Mouse (Mus musculus) embryonic facial prominence, embryonic 14.5 days (tissue): ENCODE measurements at regions not wholly inside any gene's neighbourhood (a gene's known extent, or its start where the extent isn't known, plus 50 kb on each side); places are given as distances from the start of the nearest gene placed in this dataset.

ENCODE experiments used
- ATAC-seq: fragments of 200-750 bp; cut with Nextera tagmentation; 2 replicates; pipeline ENCODE4 v1.8.0; 2017; ENCODE audit warnings: low read depth, moderate number of reproducible peaks, moderate TSS enrichment
- DNase-seq: peaks from one replicate; pipeline ENCODE4 v3.0.0-alpha.2; 2015; ENCODE audit warnings: low spot score
- H3K27ac ChIP-seq: fragments of 300-500 bp; sonication (generic); replicated peaks from 2 replicates; pipeline ENCODE4 v1.5.1; 2014; ENCODE audit warnings: low read depth, mild to moderate bottlenecking, low read length, moderate library complexity
- H3K27me3 ChIP-seq: fragments of 300-500 bp; sonication (generic); replicated peaks from 2 replicates; pipeline ENCODE4 v1.6.1; 2014; ENCODE audit warnings: low read length; ENCODE audit not compliant: control insufficient read depth, insufficient read depth
- H3K36me3 ChIP-seq: fragments of 300-500 bp; sonication (generic); 2 replicates; pipeline ENCODE4 v1.6.1; 2014; ENCODE audit warnings: low read length, mixed read lengths; ENCODE audit not compliant: control insufficient read depth, insufficient read depth
- H3K4me1 ChIP-seq: fragments of 300-500 bp; sonication (generic); 2 replicates; pipeline ENCODE4 v1.6.1; 2014; ENCODE audit warnings: antibody characterized with exemption, low read length; ENCODE audit not compliant: control insufficient read depth, insufficient read depth
- H3K4me2 ChIP-seq: fragments of 300-500 bp; sonication (generic); 2 replicates; pipeline ENCODE4 v1.6.1; 2014; ENCODE audit warnings: low read depth, mild to moderate bottlenecking, low read length, moderate library complexity, mixed read lengths
- H3K4me3 ChIP-seq: fragments of 300-500 bp; sonication (generic); 2 replicates; pipeline ENCODE4 v1.5.1; 2014; ENCODE audit warnings: low read depth, mild to moderate bottlenecking, low read length
- H3K9ac ChIP-seq: fragments of 300-500 bp; sonication (generic); 2 replicates; pipeline ENCODE4 v1.6.1; 2014; ENCODE audit warnings: low read depth, mild to moderate bottlenecking, low read length, moderate library complexity, mixed read lengths
- H3K9me3 ChIP-seq: fragments of 300-500 bp; sonication (generic); 2 replicates; pipeline ENCODE4 v1.6.1; 2016; ENCODE audit warnings: low read length; ENCODE audit not compliant: control insufficient read depth
- WGBS: fragments of 180-500 bp; shearing (Covaris S2); extraction: QIAGEN DNeasy Blood & Tissue Kit; methylation state at CpG from one replicate; pipeline ENCODE4 v1.1.7; 2014; 5-methylcytosine and 5-hydroxymethylcytosine counted together

GRCm38 (mm10) chr12:57809961-57810360, 246.0 kb downstream of the Ttc6 start:
- Histone ChIP-seq H3K4me2 (no peak overlapping the region), H3K9ac (no peak overlapping the region), H3K4me1 (no peaks in the 10 kb centered on the region), H3K27me3 (no peaks in the 10 kb centered on the region), H3K27ac (no peak overlapping the region), H3K9me3 (no peaks in the 10 kb centered on the region), H3K36me3 (no peaks in the 10 kb centered on the region), H3K4me3 (no peak overlapping the region)
- ATAC-seq, result no peak
- no peak for DNase-seq
- 94% methylated on average over 2 of the region's 2 CpGs for WGBS

GRCm38 (mm10) chr12:57823809-57824208, 259.9 kb downstream of the Ttc6 start:
- Histone ChIP-seq H3K36me3 (no peaks in the 10 kb centered on the region), H3K4me1 (no peaks in the 10 kb centered on the region), H3K4me3 (no peak overlapping the region), H3K9ac (no peak overlapping the region), H3K27ac (no peak overlapping the region), H3K9me3 (no peaks in the 10 kb centered on the region), H3K27me3 (no peaks in the 10 kb centered on the region), H3K4me2 (no peak overlapping the region)
- 61% methylated on average over 6 of the region's 6 CpGs for WGBS
- DNase-seq (no peak), ATAC-seq (no peak)

GRCm38 (mm10) chr12:57825754-57826153, 261.8 kb downstream of the Ttc6 start:
- ATAC-seq, result no peak
- Histone ChIP-seq H3K27ac (no peak overlapping the region), H3K9ac (no peak overlapping the region), H3K36me3 (no peaks in the 10 kb centered on the region), H3K4me1 (no peaks in the 10 kb centered on the region), H3K4me2 (no peak overlapping the region), H3K9me3 (no peaks in the 10 kb centered on the region), H3K4me3 (no peak overlapping the region), H3K27me3 (no peaks in the 10 kb centered on the region)
- WGBS, result 9% methylated on average over 3 of the region's 3 CpGs
- peak; percentile 70 for DNase-seq

- DNase-seq, result peak; percentile 9
- no peak overlapping the region for H3K4me3 ChIP-seq
- H3K4me1 ChIP-seq, result no peaks in the 10 kb centered on the region
- no peak overlapping the region for H3K4me2 ChIP-seq
- no peaks in the 10 kb centered on the region for H3K9me3 ChIP-seq
- H3K9ac ChIP-seq, result no peak overlapping the region
- no peaks in the 10 kb centered on the region for H3K36me3 ChIP-seq
- H3K27me3 ChIP-seq, result no peaks in the 10 kb centered on the region
- H3K27ac ChIP-seq, result no peak overlapping the region
- WGBS, result 67% methylated on average over 4 of the region's 4 CpGs
- no peak for ATAC-seq
Observed at GRCm38 (mm10) chr12:57842813-57843212, 278.9 kb downstream of the Ttc6 start.

GRCm38 (mm10) chr12:57871028-57871427, 307.1 kb downstream of the Ttc6 start:
- no peaks in the 10 kb centered on the region for H3K36me3 ChIP-seq
- no peaks in the 10 kb centered on the region for H3K4me1 ChIP-seq
- H3K4me2 ChIP-seq, result no peak overlapping the region
- H3K27ac ChIP-seq, result no peak overlapping the region
- ATAC-seq (no peak), DNase-seq (no peak)
- H3K27me3 ChIP-seq, result no peaks in the 10 kb centered on the region
- WGBS, result 86% methylated on average over 2 of the region's 2 CpGs
- H3K4me3 ChIP-seq, result no peak overlapping the region
- no peaks in the 10 kb centered on the region for H3K9me3 ChIP-seq
- no peak overlapping the region for H3K9ac ChIP-seq

GRCm38 (mm10) chr12:57890783-57891478, 320.6 kb upstream of the Sstr1 start:
- no peaks in the 10 kb centered on the region for H3K36me3 ChIP-seq
- ATAC-seq (no peak), DNase-seq (no peak)
- no peaks in the 10 kb centered on the region for H3K4me1 ChIP-seq
- H3K9me3 ChIP-seq, result no peaks in the 10 kb centered on the region
- H3K4me2 ChIP-seq, result no peak overlapping the region
- H3K27me3 ChIP-seq, result no peaks in the 10 kb centered on the region
- WGBS, result 87% methylated on average over 4 of the region's 4 CpGs
- no peak overlapping the region for H3K9ac ChIP-seq
- H3K4me3 ChIP-seq, result no peak overlapping the region
- H3K27ac ChIP-seq, result no peak overlapping the region

GRCm38 (mm10) chr12:57891556-57891955, 320.0 kb upstream of the Sstr1 start:
- ATAC-seq (no peak), DNase-seq (no peak)
- no peak overlapping the region for H3K27ac ChIP-seq
- H3K27me3 ChIP-seq, result no peaks in the 10 kb centered on the region
- H3K9ac ChIP-seq, result no peak overlapping the region
- no peaks in the 10 kb centered on the region for H3K4me1 ChIP-seq
- H3K9me3 ChIP-seq, result no peaks in the 10 kb centered on the region
- 93% methylated on average over 1 of the region's 1 CpGs for WGBS
- no peak overlapping the region for H3K4me3 ChIP-seq
- H3K36me3 ChIP-seq, result no peaks in the 10 kb centered on the region
- H3K4me2 ChIP-seq, result no peak overlapping the region

GRCm38 (mm10) chr12:57897751-57898250, 313.8 kb upstream of the Sstr1 start:
- Histone ChIP-seq H3K9ac (no peak overlapping the region), H3K36me3 (no peaks in the 10 kb centered on the region), H3K9me3 (no peaks in the 10 kb centered on the region), H3K4me3 (no peak overlapping the region), H3K4me2 (no peak overlapping the region), H3K27me3 (no peaks in the 10 kb centered on the region), H3K4me1 (no peaks in the 10 kb centered on the region), H3K27ac (no peak overlapping the region)
- ATAC-seq, result no peak
- DNase-seq, result peak; percentile 5
- 69% methylated on average over 3 of the region's 3 CpGs for WGBS

- H3K4me2 ChIP-seq, result no peak overlapping the region
- WGBS, result 73% methylated on average over 1 of the region's 1 CpGs
- ATAC-seq (no peak), DNase-seq (no peak)
- no peak overlapping the region for H3K27ac ChIP-seq
- H3K4me3 ChIP-seq, result no peak overlapping the region
- H3K4me1 ChIP-seq, result no peaks in the 10 kb centered on the region
- no peaks in the 10 kb centered on the region for H3K27me3 ChIP-seq
- no peaks in the 10 kb centered on the region for H3K36me3 ChIP-seq
- no peak overlapping the region for H3K9ac ChIP-seq
- no peaks in the 10 kb centered on the region for H3K9me3 ChIP-seq
Observed at GRCm38 (mm10) chr12:57904658-57905057, 306.9 kb upstream of the Sstr1 start.
